Mouse (Mus musculus) G1E (cell line): ENCODE measurements at regions not wholly inside any gene's neighbourhood (a gene's known extent, or its start where the extent isn't known, plus 50 kb on each side); places are given as distances from the start of the nearest gene placed in this dataset.

Source experiments
- ATAC-seq: 2 replicates; pipeline ENCODE4 v1.8.0; 2016; ENCODE audit warnings: mild to moderate bottlenecking; ENCODE audit not compliant: insufficient number of reproducible peaks, poor library complexity, low FRiP score, severe bottlenecking; ENCODE audit errors: extremely low read depth
- DNase-seq: peaks from one replicate; pipeline ENCODE4 v3.0.0; 2012; ENCODE audit warnings: low spot score
- H3K27me3 ChIP-seq: 2 replicates; pipeline ENCODE4 v1.6.1; 2012; ENCODE audit warnings: mild to moderate bottlenecking, low read length, inconsistent platforms; ENCODE audit not compliant: insufficient read depth
- H3K36me3 ChIP-seq: replicated peaks from 2 replicates; pipeline ENCODE3; 2012; ENCODE audit warnings: mild to moderate bottlenecking, inconsistent platforms
- H3K4me1 ChIP-seq: 2 replicates; pipeline ENCODE4 v1.6.1; 2012; ENCODE audit warnings: low read depth, low read length, inconsistent platforms, mixed read lengths; ENCODE audit not compliant: insufficient read depth
- H3K4me3 ChIP-seq: 2 replicates; pipeline ENCODE4 v1.5.1; 2012; ENCODE audit warnings: low read depth, mild to moderate bottlenecking, inconsistent platforms, low read length, moderate library complexity, mixed read lengths
- H3K9me3 ChIP-seq: replicated peaks from 2 replicates; pipeline ENCODE4 v1.6.1; 2012; ENCODE audit warnings: inconsistent platforms
- CTCF ChIP-seq: IDR thresholded peaks from 2 replicates; pipeline ENCODE4 v1.5.1; 2012; ENCODE audit warnings: low read depth, low read length, inconsistent platforms, mixed read lengths
- GATA1 ChIP-seq: IDR thresholded peaks from 2 replicates; pipeline ENCODE4 v1.6.1; 2012; ENCODE audit warnings: borderline replicate concordance, low read length, inconsistent platforms, mixed read lengths
- GATA2 ChIP-seq: IDR thresholded peaks from 2 replicates; pipeline ENCODE4 v1.6.1; 2012; ENCODE audit warnings: low read depth, low read length, inconsistent platforms, borderline replicate concordance
- POLR2AphosphoS5 ChIP-seq: IDR thresholded peaks from 2 replicates; pipeline ENCODE4 v1.6.1; 2012; ENCODE audit warnings: low read depth, low read length, inconsistent platforms; ENCODE audit not compliant: insufficient replicate concordance
- TAL1 ChIP-seq: conservative IDR thresholded peaks from 2 replicates; pipeline ENCODE4 v1.6.1; 2012; ENCODE audit warnings: low read depth, low read length, inconsistent platforms, mixed read lengths

GRCm38 (mm10) chr4:124335726-124336125, 274.9 kb downstream of the 3100002H09Rik start:
- H3K27me3 ChIP-seq: no peaks in the 10 kb centered on the region
- DNase-seq (no peak), ATAC-seq (no peak)

GRCm38 (mm10) chr4:124332974-124333373, 277.6 kb downstream of the 3100002H09Rik start:
- Histone ChIP-seq H3K27me3 (no peaks in the 10 kb centered on the region), H3K9me3 (no peaks in the 10 kb centered on the region; the same call in 1 of the 2 replicates), H3K4me3 (no peak overlapping the region), H3K4me1 (peaks cover 5% of the 10 kb centered on the region; the same call in 1 of the 2 replicates), H3K36me3 (no peaks in the 10 kb centered on the region)
- peak; percentile 28; the same call in 1 of the 2 replicates for ATAC-seq
- TF ChIP-seq CTCF: no peak
- TF ChIP-seq POLR2AphosphoS5: no peak
- no peak for TF ChIP-seq TAL1
- no peak for TF ChIP-seq GATA2
- no peak for TF ChIP-seq GATA1
- no peak for DNase-seq

More at GRCm38 (mm10) chr4:124335726-124336125, 274.9 kb downstream of the 3100002H09Rik start:
- TF ChIP-seq TAL1 (no peak), GATA1 (no peak), POLR2AphosphoS5 (no peak), GATA2 (no peak), CTCF (no peak)
- Histone ChIP-seq H3K9me3 (no peaks in the 10 kb centered on the region; the same call in 1 of the 2 replicates), H3K4me3 (no peak overlapping the region), H3K4me1 (peaks cover 5% of the 10 kb centered on the region; the same call in 1 of the 2 replicates), H3K36me3 (no peaks in the 10 kb centered on the region)

- no peaks in the 10 kb centered on the region; the same call in 1 of the 2 replicates for H3K9me3 ChIP-seq
- ATAC-seq (no peak), DNase-seq (no peak)
- H3K4me3 ChIP-seq: no peak overlapping the region
- H3K36me3 ChIP-seq: no peaks in the 10 kb centered on the region
- TF ChIP-seq TAL1 (no peak), GATA2 (no peak), CTCF (no peak), GATA1 (no peak), POLR2AphosphoS5 (no peak)
- H3K4me1 ChIP-seq: peaks cover 5% of the 10 kb centered on the region; the same call in 1 of the 2 replicates
- H3K27me3 ChIP-seq: no peaks in the 10 kb centered on the region
Observed at GRCm38 (mm10) chr4:124332416-124332815, 278.2 kb downstream of the 3100002H09Rik start.

GRCm38 (mm10) chr4:124329107-124329771, 281.4 kb downstream of the 3100002H09Rik start:
- H3K36me3 ChIP-seq: no peaks in the 10 kb centered on the region
- peaks cover 5% of the 10 kb centered on the region; the same call in 1 of the 2 replicates for H3K4me1 ChIP-seq
- H3K27me3 ChIP-seq: no peaks in the 10 kb centered on the region
- no peak overlapping the region for H3K4me3 ChIP-seq
- DNase-seq (no peak), ATAC-seq (no peak)
- H3K9me3 ChIP-seq: no peaks in the 10 kb centered on the region; the same call in 1 of the 2 replicates
- no peak for TF ChIP-seq GATA1
- no peak for TF ChIP-seq GATA2
- no peak for TF ChIP-seq POLR2AphosphoS5

GRCm38 (mm10) chr4:124326301-124326700, 284.3 kb downstream of the 3100002H09Rik start:
- Histone ChIP-seq H3K4me3 (no peak overlapping the region), H3K4me1 (no peaks in the 10 kb centered on the region), H3K9me3 (no peaks in the 10 kb centered on the region), H3K27me3 (no peaks in the 10 kb centered on the region), H3K36me3 (no peaks in the 10 kb centered on the region)
- TF ChIP-seq POLR2AphosphoS5 (no peak), TAL1 (no peak), CTCF (no peak), GATA2 (no peak)
- DNase-seq: no peak
- no peak for ATAC-seq

GRCm38 (mm10) chr4:124323589-124323988, 287.0 kb downstream of the 3100002H09Rik start:
- H3K9me3 ChIP-seq: no peaks in the 10 kb centered on the region
- no peaks in the 10 kb centered on the region for H3K4me1 ChIP-seq
- ATAC-seq: no peak
- no peaks in the 10 kb centered on the region for H3K36me3 ChIP-seq
- no peak for TF ChIP-seq TAL1
- no peak for TF ChIP-seq GATA1
- TF ChIP-seq POLR2AphosphoS5: no peak
- TF ChIP-seq CTCF: no peak
- TF ChIP-seq GATA2: no peak
- no peaks in the 10 kb centered on the region for H3K27me3 ChIP-seq
- H3K4me3 ChIP-seq: no peak overlapping the region
- no peak for DNase-seq
